Mouse (Mus musculus): ENCODE data around the gene Utf1. TPM values are rescaled to one million over a fixed set of nuclear protein-coding genes. Genes with fewer than 3 reads are reported as not detected.
A peak's percentile ranks its signal among the peaks of the same experiment; 100 is the strongest.

The Utf1 gene
- 0.13 and 0.63 TPM in 2 replicates for polyA plus RNA-seq (2015; fragmentation: Nextera tagmentation; extraction: Ambion mirVana)

GRCm38 (mm10) chr7:139943674-139944281 lies at the start of gene Utf1:
Gene Utf1 (plus strand): TSS chr7:139943789.
- H3K4me2 ChIP-seq (ENCODE audit: low read depth, low read length) = peak within 1 kb of the TSS; percentile 60
- ATAC-seq (ENCODE audit: low read depth) = peak; percentile 60
- peak within 1 kb of the TSS; percentile 28 for H3K9ac ChIP-seq (ENCODE audit: low read length)
- H3K4me3 ChIP-seq (ENCODE audit: low read length) = peak within 1 kb of the TSS; percentile 42
- H3K9me3 ChIP-seq (ENCODE audit: control insufficient read depth, low read length) = no peaks in the 10 kb centered on the region
- under 1% methylated on average over 57 of the region's 59 CpGs for WGBS
- peaks cover 62% of the 10 kb centered on the region for H3K27me3 ChIP-seq (ENCODE audit: control insufficient read depth, insufficient read depth, low read depth, low read length)
- peaks cover 2% of the 10 kb centered on the region; the same call in 1 of the 2 replicates for H3K4me1 ChIP-seq (replicated peaks; ENCODE audit: control insufficient read depth, insufficient read depth, low read length)
- no peaks in the 10 kb centered on the region for H3K36me3 ChIP-seq (ENCODE audit: control insufficient read depth, insufficient read depth, low read length)
- H3K27ac ChIP-seq (ENCODE audit: low read length) = no peak within 1 kb of the TSS

GRCm38 (mm10) chr7:139894655-139895557 lies 48.7 kb upstream of the Utf1 start, which contains the start of gene Kndc1:
Gene Kndc1 (plus strand): TSS chr7:139894696.
- peak; percentile 63 for ATAC-seq (ENCODE audit: low read depth)
- H3K4me3 ChIP-seq (ENCODE audit: low read length) = peak within 1 kb of the TSS; percentile 47
- H3K9ac ChIP-seq (ENCODE audit: low read length) = peak within 1 kb of the TSS; percentile 49
- no peak within 1 kb of the TSS for H3K27ac ChIP-seq (ENCODE audit: low read length)
- H3K4me1 ChIP-seq (replicated peaks; ENCODE audit: control insufficient read depth, insufficient read depth, low read length) = no peaks in the 10 kb centered on the region
- peaks cover 30% of the 10 kb centered on the region for H3K27me3 ChIP-seq (ENCODE audit: control insufficient read depth, insufficient read depth, low read depth, low read length)
- peak within 1 kb of the TSS; percentile 73 for H3K4me2 ChIP-seq (ENCODE audit: low read depth, low read length)
- 1% methylated on average over 50 of the region's 50 CpGs for WGBS
- no peaks in the 10 kb centered on the region for H3K9me3 ChIP-seq (ENCODE audit: control insufficient read depth, low read length)
- H3K36me3 ChIP-seq (ENCODE audit: control insufficient read depth, insufficient read depth, low read length) = no peaks in the 10 kb centered on the region

- Histone ChIP-seq H3K27ac (ENCODE audit: low read length) (no peak overlapping the region), H3K4me1 (replicated peaks; ENCODE audit: control insufficient read depth, insufficient read depth, low read length) (no peaks in the 10 kb centered on the region), H3K4me3 (ENCODE audit: low read length) (no peak overlapping the region), H3K9me3 (ENCODE audit: control insufficient read depth, low read length) (no peaks in the 10 kb centered on the region), H3K4me2 (ENCODE audit: low read depth, low read length) (no peak overlapping the region), H3K36me3 (ENCODE audit: control insufficient read depth, insufficient read depth, low read length) (no peaks in the 10 kb centered on the region), H3K9ac (ENCODE audit: low read length) (no peak overlapping the region), H3K27me3 (ENCODE audit: control insufficient read depth, insufficient read depth, low read depth, low read length) (peaks cover 30% of the 10 kb centered on the region)
- 76% methylated on average over 7 of the region's 7 CpGs for WGBS
- ATAC-seq (ENCODE audit: low read depth) = no peak
These were observed 47.3 kb upstream of the Utf1 start for GRCm38 (mm10) chr7:139896271-139896670.

- H3K9ac ChIP-seq (ENCODE audit: low read length) = no peak overlapping the region
- H3K4me1 ChIP-seq (replicated peaks; ENCODE audit: control insufficient read depth, insufficient read depth, low read length) = no peaks in the 10 kb centered on the region
- no peak overlapping the region for H3K4me2 ChIP-seq (ENCODE audit: low read depth, low read length)
- H3K27ac ChIP-seq (ENCODE audit: low read length) = no peak overlapping the region
- H3K9me3 ChIP-seq (ENCODE audit: control insufficient read depth, low read length) = no peaks in the 10 kb centered on the region
- H3K27me3 ChIP-seq (ENCODE audit: control insufficient read depth, insufficient read depth, low read depth, low read length) = peaks cover 30% of the 10 kb centered on the region
- H3K4me3 ChIP-seq (ENCODE audit: low read length) = no peak overlapping the region
- 76% methylated on average over 7 of the region's 7 CpGs for WGBS
- ATAC-seq (ENCODE audit: low read depth) = no peak
- no peaks in the 10 kb centered on the region for H3K36me3 ChIP-seq (ENCODE audit: control insufficient read depth, insufficient read depth, low read length)
These were observed 46.8 kb upstream of the Utf1 start for GRCm38 (mm10) chr7:139896796-139897195.

- Histone ChIP-seq H3K4me2 (ENCODE audit: low read depth, low read length) (no peak overlapping the region), H3K27me3 (ENCODE audit: control insufficient read depth, insufficient read depth, low read depth, low read length) (peaks cover 25% of the 10 kb centered on the region), H3K36me3 (ENCODE audit: control insufficient read depth, insufficient read depth, low read length) (no peaks in the 10 kb centered on the region), H3K9ac (ENCODE audit: low read length) (no peak overlapping the region), H3K4me1 (replicated peaks; ENCODE audit: control insufficient read depth, insufficient read depth, low read length) (no peaks in the 10 kb centered on the region), H3K27ac (ENCODE audit: low read length) (no peak overlapping the region), H3K4me3 (ENCODE audit: low read length) (no peak overlapping the region), H3K9me3 (ENCODE audit: control insufficient read depth, low read length) (no peaks in the 10 kb centered on the region)
- no peak for ATAC-seq (ENCODE audit: low read depth)
- WGBS = 80% methylated on average over 2 of the region's 2 CpGs
These were observed 45.0 kb upstream of the Utf1 start for GRCm38 (mm10) chr7:139898606-139899005.

GRCm38 (mm10) chr7:139899505-139899904 lies 44.1 kb upstream of the Utf1 start:
- H3K4me3 ChIP-seq (ENCODE audit: low read length) = no peak overlapping the region
- H3K9ac ChIP-seq (ENCODE audit: low read length) = no peak overlapping the region
- no peaks in the 10 kb centered on the region for H3K36me3 ChIP-seq (ENCODE audit: control insufficient read depth, insufficient read depth, low read length)
- peaks cover 17% of the 10 kb centered on the region for H3K27me3 ChIP-seq (ENCODE audit: control insufficient read depth, insufficient read depth, low read depth, low read length)
- 72% methylated on average over 7 of the region's 7 CpGs for WGBS
- H3K4me2 ChIP-seq (ENCODE audit: low read depth, low read length) = no peak overlapping the region
- no peaks in the 10 kb centered on the region for H3K4me1 ChIP-seq (replicated peaks; ENCODE audit: control insufficient read depth, insufficient read depth, low read length)
- ATAC-seq (ENCODE audit: low read depth) = no peak
- H3K9me3 ChIP-seq (ENCODE audit: control insufficient read depth, low read length) = no peaks in the 10 kb centered on the region
- no peak overlapping the region for H3K27ac ChIP-seq (ENCODE audit: low read length)

GRCm38 (mm10) chr7:139900456-139900855 lies 43.1 kb upstream of the Utf1 start:
- Histone ChIP-seq H3K4me1 (replicated peaks; ENCODE audit: control insufficient read depth, insufficient read depth, low read length) (no peaks in the 10 kb centered on the region), H3K9ac (ENCODE audit: low read length) (no peak overlapping the region), H3K36me3 (ENCODE audit: control insufficient read depth, insufficient read depth, low read length) (no peaks in the 10 kb centered on the region), H3K27ac (ENCODE audit: low read length) (no peak overlapping the region), H3K27me3 (ENCODE audit: control insufficient read depth, insufficient read depth, low read depth, low read length) (peaks cover 16% of the 10 kb centered on the region), H3K9me3 (ENCODE audit: control insufficient read depth, low read length) (no peaks in the 10 kb centered on the region), H3K4me3 (ENCODE audit: low read length) (no peak overlapping the region), H3K4me2 (ENCODE audit: low read depth, low read length) (no peak overlapping the region)
- 91% methylated on average over 7 of the region's 7 CpGs for WGBS
- ATAC-seq (ENCODE audit: low read depth) = no peak

GRCm38 (mm10) chr7:139900896-139901295 lies 42.7 kb upstream of the Utf1 start:
- Histone ChIP-seq H3K36me3 (ENCODE audit: control insufficient read depth, insufficient read depth, low read length) (no peaks in the 10 kb centered on the region), H3K27me3 (ENCODE audit: control insufficient read depth, insufficient read depth, low read depth, low read length) (peaks cover 13% of the 10 kb centered on the region), H3K4me3 (ENCODE audit: low read length) (no peak overlapping the region), H3K4me1 (replicated peaks; ENCODE audit: control insufficient read depth, insufficient read depth, low read length) (no peaks in the 10 kb centered on the region), H3K9ac (ENCODE audit: low read length) (no peak overlapping the region), H3K27ac (ENCODE audit: low read length) (no peak overlapping the region), H3K9me3 (ENCODE audit: control insufficient read depth, low read length) (no peaks in the 10 kb centered on the region), H3K4me2 (ENCODE audit: low read depth, low read length) (no peak overlapping the region)
- no peak for ATAC-seq (ENCODE audit: low read depth)
- WGBS = 78% methylated on average over 6 of the region's 6 CpGs

- peaks cover 9% of the 10 kb centered on the region for H3K27me3 ChIP-seq (ENCODE audit: control insufficient read depth, insufficient read depth, low read depth, low read length)
- H3K4me2 ChIP-seq (ENCODE audit: low read depth, low read length) = no peak overlapping the region
- no peaks in the 10 kb centered on the region for H3K36me3 ChIP-seq (ENCODE audit: control insufficient read depth, insufficient read depth, low read length)
- no peak overlapping the region for H3K27ac ChIP-seq (ENCODE audit: low read length)
- no peak overlapping the region for H3K9ac ChIP-seq (ENCODE audit: low read length)
- 32% methylated on average over 1 of the region's 1 CpGs for WGBS
- H3K9me3 ChIP-seq (ENCODE audit: control insufficient read depth, low read length) = no peaks in the 10 kb centered on the region
- ATAC-seq (ENCODE audit: low read depth) = no peak
- H3K4me3 ChIP-seq (ENCODE audit: low read length) = no peak overlapping the region
- H3K4me1 ChIP-seq (replicated peaks; ENCODE audit: control insufficient read depth, insufficient read depth, low read length) = no peaks in the 10 kb centered on the region
These were observed 41.6 kb upstream of the Utf1 start for GRCm38 (mm10) chr7:139901981-139902380.

Data from lung, embryonic 16.5 days (tissue).